Mouse (Mus musculus) CH12.LX (cell line): ENCODE data around the gene Tmem221. TPM values are rescaled to one million over a fixed set of nuclear protein-coding genes. Genes with fewer than 3 reads are reported as not detected.

Experiments used
- DNase-seq: peaks from one replicate; pipeline ENCODE4 v3.0.0-alpha.2; 2013; ENCODE audit errors: extremely low read depth
- H3K27ac ChIP-seq: 2 replicates; pipeline ENCODE4 v1.5.1; 2012; ENCODE audit warnings: low read depth, mild to moderate bottlenecking, control low read depth, moderate library complexity; ENCODE audit not compliant: insufficient read depth
- H3K27me3 ChIP-seq: replicated peaks from 2 replicates; pipeline ENCODE3; 2012; ENCODE audit warnings: inconsistent platforms
- H3K36me3 ChIP-seq, 2 experiments: replicated peaks in 1 of 2; 2 replicates each; pipeline versions ENCODE3 to v1.6.1; 2012; ENCODE audit warnings: inconsistent platforms in 1 of 2, low read length in 1 of 2, mild to moderate bottlenecking in 1 of 2, mixed read lengths in 1 of 2, moderate library complexity in 1 of 2; ENCODE audit not compliant: control insufficient read depth in 1 of 2, insufficient read depth in 1 of 2
- H3K4me1 ChIP-seq, 2 experiments: 2 replicates each; pipeline ENCODE4 v1.6.1; 2012; ENCODE audit warnings: inconsistent platforms in 1 of 2, moderate library complexity in 1 of 2; ENCODE audit not compliant: insufficient read depth in 2 of 2, control insufficient read depth in 1 of 2
- H3K4me2 ChIP-seq: 2 replicates; pipeline ENCODE4 v1.6.1; 2012; ENCODE audit warnings: low read depth, mild to moderate bottlenecking, control low read depth; ENCODE audit not compliant: poor library complexity, insufficient read depth, severe bottlenecking
- H3K4me3 ChIP-seq, 3 experiments: fragments of 150-350 bp in 1 of 3; sonication (generic) in 1 of 3; replicated peaks in 1 of 3; 2 replicates each; pipeline versions ENCODE3 to v1.5.1; 2011 to 2012; ENCODE audit warnings: low read depth in 2 of 3, low read length in 2 of 3, mild to moderate bottlenecking in 2 of 3, moderate library complexity in 2 of 3, control low read depth in 1 of 3, improper control_type of control experiment in 1 of 3, inconsistent platforms in 1 of 3, mixed read lengths in 1 of 3; ENCODE audit not compliant: poor library complexity in 1 of 3
- H3K79me2 ChIP-seq: replicated peaks from 2 replicates; pipeline ENCODE4 v1.6.1; 2012; ENCODE audit warnings: mild to moderate bottlenecking, moderate library complexity; ENCODE audit not compliant: control insufficient read depth, poor library complexity, insufficient read depth, severe bottlenecking; ENCODE audit errors: extremely low read depth
- H3K9ac ChIP-seq: 2 replicates; pipeline ENCODE4 v1.6.1; 2012; ENCODE audit warnings: low read depth, mild to moderate bottlenecking, control low read depth, moderate library complexity; ENCODE audit not compliant: insufficient read depth
- H3K9me3 ChIP-seq: replicated peaks from 2 replicates; pipeline ENCODE3; 2012; ENCODE audit warnings: low read length, inconsistent platforms, mixed read lengths
- BHLHE40 ChIP-seq: IDR thresholded peaks from 2 replicates; pipeline ENCODE4 v1.6.1; 2011; ENCODE audit warnings: mild to moderate bottlenecking, low read depth, low read length, improper control_type of control experiment
- CHD1 ChIP-seq: IDR thresholded peaks from 2 replicates; pipeline ENCODE4 v1.6.1; 2012; ENCODE audit warnings: low read depth, low read length, improper control_type of control experiment, inconsistent platforms
- CHD2 ChIP-seq: IDR thresholded peaks from 2 replicates; pipeline ENCODE4 v1.6.1; 2011; ENCODE audit warnings: low read length, improper control_type of control experiment
- CTCF ChIP-seq, 2 experiments: IDR thresholded peaks in 1 of 2; conservative IDR thresholded peaks in 1 of 2; 2 replicates each; pipeline ENCODE4 v1.5.1; 2011 to 2012; ENCODE audit warnings: low read depth in 2 of 2, low read length in 2 of 2, improper control_type of control experiment in 1 of 2, inconsistent platforms in 1 of 2, mild to moderate bottlenecking in 1 of 2, moderate library complexity in 1 of 2
- E2F4 ChIP-seq: IDR thresholded peaks from 2 replicates; pipeline ENCODE4 v1.6.1; 2011; ENCODE audit warnings: low read depth, low read length, improper control_type of control experiment; ENCODE audit not compliant: insufficient replicate concordance
- ELF1 ChIP-seq: IDR thresholded peaks from 2 replicates; pipeline ENCODE4 v1.6.1; 2014; ENCODE audit warnings: low read depth, mild to moderate bottlenecking, inconsistent platforms, low read length, improper control_type of control experiment
- EP300 ChIP-seq: IDR thresholded peaks from 2 replicates; pipeline ENCODE4 v1.6.1; 2011; ENCODE audit warnings: low read length, improper control_type of control experiment
- ETS1 ChIP-seq: conservative IDR thresholded peaks from 2 replicates; pipeline ENCODE4 v1.6.1; 2012; ENCODE audit warnings: low read depth, mild to moderate bottlenecking, inconsistent platforms, low read length, improper control_type of control experiment, moderate library complexity
- GABPA ChIP-seq: IDR thresholded peaks from 2 replicates; pipeline ENCODE4 v1.6.1; 2012; ENCODE audit warnings: low read depth, low read length, improper control_type of control experiment, inconsistent platforms; ENCODE audit not compliant: insufficient replicate concordance
- HCFC1 ChIP-seq: IDR thresholded peaks from 2 replicates; pipeline ENCODE4 v1.6.1; 2012; ENCODE audit warnings: low read depth, mild to moderate bottlenecking, inconsistent platforms, low read length, improper control_type of control experiment
- IRF4 ChIP-seq: IDR thresholded peaks from 2 replicates; pipeline ENCODE4 v1.6.1; 2014; ENCODE audit warnings: low read depth, mild to moderate bottlenecking, inconsistent platforms, low read length, improper control_type of control experiment
- JUN ChIP-seq: IDR thresholded peaks from 2 replicates; pipeline ENCODE4 v1.6.1; 2011; ENCODE audit warnings: low read depth, mild to moderate bottlenecking, low read length, improper control_type of control experiment, moderate library complexity; ENCODE audit not compliant: insufficient read depth
- JUND ChIP-seq: conservative IDR thresholded peaks from 2 replicates; pipeline ENCODE4 v1.6.1; 2011; ENCODE audit warnings: low read depth, low read length, improper control_type of control experiment
- KAT2A ChIP-seq: IDR thresholded peaks from 2 replicates; pipeline ENCODE4 v1.6.1; 2012; ENCODE audit warnings: low read length, improper control_type of control experiment, inconsistent platforms; ENCODE audit not compliant: insufficient replicate concordance
- MAFK ChIP-seq: IDR thresholded peaks from 2 replicates; pipeline ENCODE4 v1.6.1; 2011; ENCODE audit warnings: low read length, improper control_type of control experiment; ENCODE audit not compliant: insufficient replicate concordance
- MAX ChIP-seq: IDR thresholded peaks from 2 replicates; pipeline ENCODE4 v1.6.1; 2011; ENCODE audit warnings: low read length, improper control_type of control experiment
- MAZ ChIP-seq: IDR thresholded peaks from 2 replicates; pipeline ENCODE4 v1.6.1; 2012; ENCODE audit warnings: low read depth, mild to moderate bottlenecking, inconsistent platforms, low read length, improper control_type of control experiment, moderate library complexity
- MEF2A ChIP-seq: IDR thresholded peaks from 2 replicates; pipeline ENCODE4 v1.6.1; 2014; ENCODE audit warnings: low read depth, mild to moderate bottlenecking, inconsistent platforms, low read length, improper control_type of control experiment, borderline replicate concordance
- MXI1 ChIP-seq: IDR thresholded peaks from 2 replicates; pipeline ENCODE4 v1.6.1; 2011; ENCODE audit warnings: mild to moderate bottlenecking, low read depth, low read length, improper control_type of control experiment
- MYC ChIP-seq: IDR thresholded peaks from 2 replicates; pipeline ENCODE4 v1.6.1; 2011; ENCODE audit warnings: low read depth, mild to moderate bottlenecking, improper control_type of control experiment, low read length
- NELFE ChIP-seq: IDR thresholded peaks from 2 replicates; pipeline ENCODE4 v1.6.1; 2011; ENCODE audit warnings: low read depth, low read length, improper control_type of control experiment
- NRF1 ChIP-seq: IDR thresholded peaks from 2 replicates; pipeline ENCODE4 v1.6.1; 2014; ENCODE audit warnings: low read depth, mild to moderate bottlenecking, inconsistent platforms, low read length, improper control_type of control experiment, moderate library complexity
- PAX5 ChIP-seq: IDR thresholded peaks from 2 replicates; pipeline ENCODE4 v1.6.1; 2012; ENCODE audit warnings: low read length, inconsistent platforms, mixed read lengths
- POLR2A ChIP-seq: IDR thresholded peaks from 2 replicates; pipeline ENCODE4 v1.6.1; 2011; ENCODE audit warnings: low read depth, mild to moderate bottlenecking, improper control_type of control experiment, low read length
- POLR2AphosphoS2 ChIP-seq: IDR thresholded peaks from 2 replicates; pipeline ENCODE4 v1.6.1; 2011; ENCODE audit warnings: low read depth, low read length, improper control_type of control experiment
- RAD21 ChIP-seq: IDR thresholded peaks from 2 replicates; pipeline ENCODE4 v1.6.1; 2011; ENCODE audit warnings: low read depth, mild to moderate bottlenecking, low read length, improper control_type of control experiment, moderate library complexity
- RCOR1 ChIP-seq: conservative IDR thresholded peaks from 2 replicates; pipeline ENCODE4 v1.6.1; 2012; ENCODE audit warnings: low read depth, mild to moderate bottlenecking, inconsistent platforms, low read length, improper control_type of control experiment
- SIN3A ChIP-seq: IDR thresholded peaks from 2 replicates; pipeline ENCODE4 v1.6.1; 2012; ENCODE audit warnings: low read length, improper control_type of control experiment, inconsistent platforms
- SMC3 ChIP-seq: IDR thresholded peaks from 2 replicates; pipeline ENCODE4 v1.6.1; 2011; ENCODE audit warnings: low read depth, low read length, improper control_type of control experiment
- TBP ChIP-seq: conservative IDR thresholded peaks from 2 replicates; pipeline ENCODE4 v1.6.1; 2011; ENCODE audit warnings: low read depth, low read length, improper control_type of control experiment
- TCF12 ChIP-seq: IDR thresholded peaks from 2 replicates; pipeline ENCODE4 v1.6.1; 2014; ENCODE audit warnings: low read depth, mild to moderate bottlenecking, inconsistent platforms, low read length, improper control_type of control experiment
- UBTF ChIP-seq: IDR thresholded peaks from 2 replicates; pipeline ENCODE4 v1.6.1; 2012; ENCODE audit warnings: low read depth, mild to moderate bottlenecking, inconsistent platforms, low read length, improper control_type of control experiment, moderate library complexity
- USF1 ChIP-seq: IDR thresholded peaks from 2 replicates; pipeline ENCODE4 v1.6.1; 2014; ENCODE audit warnings: low read depth, mild to moderate bottlenecking, inconsistent platforms, low read length, improper control_type of control experiment
- USF2 ChIP-seq: conservative IDR thresholded peaks from 2 replicates; pipeline ENCODE4 v1.6.1; 2011; ENCODE audit warnings: low read depth, low read length, improper control_type of control experiment
- ZC3H11A ChIP-seq: IDR thresholded peaks from 2 replicates; pipeline ENCODE4 v1.6.1; 2012; ENCODE audit warnings: low read depth, mild to moderate bottlenecking, inconsistent platforms, low read length, improper control_type of control experiment
- ZKSCAN1 ChIP-seq: IDR thresholded peaks from 2 replicates; pipeline ENCODE4 v1.6.1; 2012; ENCODE audit warnings: low read depth, inconsistent platforms, low read length, improper control_type of control experiment, borderline replicate concordance
- ZMIZ1 ChIP-seq: IDR thresholded peaks from 2 replicates; pipeline ENCODE4 v1.6.1; 2012; ENCODE audit warnings: low read depth, mild to moderate bottlenecking, inconsistent platforms, low read length, improper control_type of control experiment
- ZNF384 ChIP-seq: IDR thresholded peaks from 2 replicates; pipeline ENCODE4 v1.6.1; 2012; ENCODE audit warnings: low read depth, low read length, improper control_type of control experiment, inconsistent platforms
- dilution Hi-C: fragments of 300-500 bp; cut with MboI; formaldehyde crosslinking; loops from 2 replicates; pipeline ENCODE4 v1.14.3; 2020; ENCODE audit warnings: low sequenced_read_pairs; ENCODE audit not compliant: extremely low pct_unique_long_range_greater_than_20kb, extremely low pct_ligation_motif_present
- in situ Hi-C: fragments of 300-500 bp; cut with MboI; formaldehyde crosslinking; loops from 3 replicates; pipeline ENCODE4 v1.14.3; 2019; ENCODE audit warnings: low sequenced_read_pairs, low pct_ligation_motif_present, low pct_unique_long_range_greater_than_20kb, mixed read lengths
- polyA plus RNA-seq: library from polyadenylated mRNA; unstranded; fragments of >175 nt; gene quantifications from 2 replicates; pipeline ENCODE4 v1.2.1, GENCODE M21; 2012; ENCODE audit warnings: low read depth; ENCODE audit not compliant: insufficient read length
- total RNA-seq, 2 experiments: library from RNA; depleted of rRNA; stranded (reverse); fragments of 300-350 nt in 1 of 2; fragments of >200 nt in 1 of 2; gene quantifications; 2 replicates each; pipeline ENCODE4 v1.2.3; 2012 to 2014

Tmem221 gene
- total and polyA plus RNA-seq, 3 experiments, result 0.51 TPM; not detected in 2

DNA sequence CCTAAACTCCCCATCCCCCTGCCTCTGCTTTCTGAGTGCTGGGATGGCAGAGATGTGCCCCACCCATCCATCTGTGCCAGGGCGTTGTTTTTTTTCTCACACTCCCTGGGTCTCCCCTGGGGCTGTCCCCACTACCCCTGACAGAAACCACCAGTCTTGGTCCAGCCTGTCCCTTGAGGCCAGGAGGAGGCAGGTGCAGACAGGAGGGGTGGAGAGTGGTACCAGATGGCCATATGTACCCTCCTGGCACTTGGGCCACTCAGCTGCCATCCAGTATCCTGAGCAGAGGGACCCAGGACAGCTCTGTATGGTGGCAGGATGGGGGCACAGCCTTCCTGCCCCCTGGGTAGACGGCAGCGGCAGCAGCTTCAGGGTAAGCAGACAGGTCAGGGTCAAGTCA, 38.8 kb upstream of the Tmem221 start, which contains the start of gene Fam129c:
TSS of gene Fam129c (plus strand) at position 198 of the 400 bp plus-strand sequence.
- Histone ChIP-seq H3K27ac (peak within 1 kb of the TSS; percentile 98), H3K4me1 (peaks cover 40 to 71% of the 10 kb centered on the region in 2 experiments), H3K36me3 (peaks cover 17 to 55% of the 10 kb centered on the region in 2 experiments), H3K79me2 (peaks cover 19% of the 10 kb centered on the region), H3K4me3 (peak within 1 kb of the TSS; percentile 50 to 89 (median 63)), H3K9me3 (no peaks in the 10 kb centered on the region), H3K9ac (peak within 1 kb of the TSS; percentile 15; the same call in 1 of the 2 replicates), H3K27me3 (no peaks in the 10 kb centered on the region), H3K4me2 (peak within 1 kb of the TSS; percentile 40)
- DNase-seq, result peak; percentile 76
- TF ChIP-seq MAFK (no peak), NELFE (0 out of 2 replicates have a peak, but pooled peaks have one; percentile 38), ZMIZ1 (no peak; the same call in 1 of the 2 replicates), EP300 (peak; percentile 94), SMC3 (no peak), SIN3A (peak; percentile 23; the same call in 1 of the 2 replicates), MAZ (peak; percentile 85), E2F4 (no peak), ZC3H11A (no peak), MAX (no peak), TCF12 (peak; percentile 100), UBTF (no peak), KAT2A (peak; percentile 57; the same call in 1 of the 2 replicates), JUND (no peak), MEF2A (peak; percentile 80), JUN (no peak), TBP (peak; percentile 67), POLR2A (peak; percentile 66), RAD21 (no peak), IRF4 (peak; percentile 86), ZKSCAN1 (no peak), ETS1 (peak; percentile 94), PAX5 (no peak), CHD2 (peak; percentile 73), NRF1 (no peak), CTCF (conservative IDR thresholded peaks at IDR 0.05 in 1 of 2, IDR thresholded peaks at IDR 0.05 in 1 of 2; ENCODE audit: low read depth in 2 of 2, low read length in 2 of 2) (no peak), CHD1 (0 out of 2 replicates have a peak, but pooled peaks have one; percentile 66), POLR2AphosphoS2 (no peak), HCFC1 (no peak), GABPA (no peak), ZNF384 (peak; percentile 89), USF1 (no peak), RCOR1 (peak; percentile 78), USF2 (no peak), MXI1 (no peak), BHLHE40 (peak; percentile 90), ELF1 (no peak), MYC (no peak)
- dilution Hi-C loops (no loop called here), in situ Hi-C loops (no loop called here)
